Mouse (Mus musculus): ENCODE data around the gene Ganc.

Ganc gene

GRCm38 (mm10) chr2:120499971-120500471, 96.3 kb downstream of the Ganc start:
- intact Hi-C loops (cut with DNase I): no loop called here

- intact Hi-C loops (cut with DNase I): no loop called here
Observed at GRCm38 (mm10) chr2:120501136-120501918, 97.6 kb downstream of the Ganc start.

- intact Hi-C loops (cut with DNase I): no loop called here
Observed at GRCm38 (mm10) chr2:120501931-120502604, 98.4 kb downstream of the Ganc start.

- intact Hi-C loops (cut with DNase I): no loop called here
Observed at GRCm38 (mm10) chr2:120502605-120502990, 98.9 kb downstream of the Ganc start.

GRCm38 (mm10) chr2:120503094-120503493, 99.4 kb downstream of the Ganc start:
- intact Hi-C loops (cut with DNase I): no loop called here

- intact Hi-C loops (cut with DNase I): no loop called here
Observed at GRCm38 (mm10) chr2:120503992-120504391, 100.3 kb downstream of the Ganc start.
